Mouse (Mus musculus) CH12.LX (cell line): Measurements from ENCODE around the gene Trmt10a. TPM values are rescaled to one million over a fixed set of nuclear protein-coding genes. Genes with fewer than 3 reads are reported as not detected.
A peak's percentile ranks its signal among the peaks of the same experiment; 100 is the strongest.

Experiments used
- DNase-seq: peaks from one replicate; pipeline ENCODE4 v3.0.0-alpha.2; 2013; ENCODE audit errors: extremely low read depth
- H3K27ac ChIP-seq: 2 replicates; pipeline ENCODE4 v1.5.1; 2012; ENCODE audit warnings: low read depth, mild to moderate bottlenecking, control low read depth, moderate library complexity; ENCODE audit not compliant: insufficient read depth
- H3K27me3 ChIP-seq: replicated peaks from 2 replicates; pipeline ENCODE3; 2012; ENCODE audit warnings: inconsistent platforms
- H3K36me3 ChIP-seq, 2 experiments: replicated peaks in 1 of 2; 2 replicates each; pipeline versions ENCODE3 to v1.6.1; 2012; ENCODE audit warnings: inconsistent platforms in 1 of 2, low read length in 1 of 2, mild to moderate bottlenecking in 1 of 2, mixed read lengths in 1 of 2, moderate library complexity in 1 of 2; ENCODE audit not compliant: control insufficient read depth in 1 of 2, insufficient read depth in 1 of 2
- H3K4me1 ChIP-seq, 2 experiments: 2 replicates each; pipeline ENCODE4 v1.6.1; 2012; ENCODE audit warnings: inconsistent platforms in 1 of 2, moderate library complexity in 1 of 2; ENCODE audit not compliant: insufficient read depth in 2 of 2, control insufficient read depth in 1 of 2
- H3K4me2 ChIP-seq: 2 replicates; pipeline ENCODE4 v1.6.1; 2012; ENCODE audit warnings: low read depth, mild to moderate bottlenecking, control low read depth; ENCODE audit not compliant: poor library complexity, insufficient read depth, severe bottlenecking
- H3K4me3 ChIP-seq, 3 experiments: fragments of 150-350 bp in 1 of 3; sonication (generic) in 1 of 3; replicated peaks in 1 of 3; 2 replicates each; pipeline versions ENCODE3 to v1.5.1; 2011 to 2012; ENCODE audit warnings: low read depth in 2 of 3, low read length in 2 of 3, mild to moderate bottlenecking in 2 of 3, moderate library complexity in 2 of 3, control low read depth in 1 of 3, improper control_type of control experiment in 1 of 3, inconsistent platforms in 1 of 3, mixed read lengths in 1 of 3; ENCODE audit not compliant: poor library complexity in 1 of 3
- H3K79me2 ChIP-seq: replicated peaks from 2 replicates; pipeline ENCODE4 v1.6.1; 2012; ENCODE audit warnings: mild to moderate bottlenecking, moderate library complexity; ENCODE audit not compliant: control insufficient read depth, poor library complexity, insufficient read depth, severe bottlenecking; ENCODE audit errors: extremely low read depth
- H3K9ac ChIP-seq: 2 replicates; pipeline ENCODE4 v1.6.1; 2012; ENCODE audit warnings: low read depth, mild to moderate bottlenecking, control low read depth, moderate library complexity; ENCODE audit not compliant: insufficient read depth
- H3K9me3 ChIP-seq: replicated peaks from 2 replicates; pipeline ENCODE3; 2012; ENCODE audit warnings: low read length, inconsistent platforms, mixed read lengths
- BHLHE40 ChIP-seq: IDR thresholded peaks from 2 replicates; pipeline ENCODE4 v1.6.1; 2011; ENCODE audit warnings: mild to moderate bottlenecking, low read depth, low read length, improper control_type of control experiment
- CHD1 ChIP-seq: IDR thresholded peaks from 2 replicates; pipeline ENCODE4 v1.6.1; 2012; ENCODE audit warnings: low read depth, low read length, improper control_type of control experiment, inconsistent platforms
- CHD2 ChIP-seq: IDR thresholded peaks from 2 replicates; pipeline ENCODE4 v1.6.1; 2011; ENCODE audit warnings: low read length, improper control_type of control experiment
- CTCF ChIP-seq, 2 experiments: IDR thresholded peaks in 1 of 2; conservative IDR thresholded peaks in 1 of 2; 2 replicates each; pipeline ENCODE4 v1.5.1; 2011 to 2012; ENCODE audit warnings: low read depth in 2 of 2, low read length in 2 of 2, improper control_type of control experiment in 1 of 2, inconsistent platforms in 1 of 2, mild to moderate bottlenecking in 1 of 2, moderate library complexity in 1 of 2
- E2F4 ChIP-seq: IDR thresholded peaks from 2 replicates; pipeline ENCODE4 v1.6.1; 2011; ENCODE audit warnings: low read depth, low read length, improper control_type of control experiment; ENCODE audit not compliant: insufficient replicate concordance
- ELF1 ChIP-seq: IDR thresholded peaks from 2 replicates; pipeline ENCODE4 v1.6.1; 2014; ENCODE audit warnings: low read depth, mild to moderate bottlenecking, inconsistent platforms, low read length, improper control_type of control experiment
- EP300 ChIP-seq: IDR thresholded peaks from 2 replicates; pipeline ENCODE4 v1.6.1; 2011; ENCODE audit warnings: low read length, improper control_type of control experiment
- ETS1 ChIP-seq: conservative IDR thresholded peaks from 2 replicates; pipeline ENCODE4 v1.6.1; 2012; ENCODE audit warnings: low read depth, mild to moderate bottlenecking, inconsistent platforms, low read length, improper control_type of control experiment, moderate library complexity
- GABPA ChIP-seq: IDR thresholded peaks from 2 replicates; pipeline ENCODE4 v1.6.1; 2012; ENCODE audit warnings: low read depth, low read length, improper control_type of control experiment, inconsistent platforms; ENCODE audit not compliant: insufficient replicate concordance
- HCFC1 ChIP-seq: IDR thresholded peaks from 2 replicates; pipeline ENCODE4 v1.6.1; 2012; ENCODE audit warnings: low read depth, mild to moderate bottlenecking, inconsistent platforms, low read length, improper control_type of control experiment
- IRF4 ChIP-seq: IDR thresholded peaks from 2 replicates; pipeline ENCODE4 v1.6.1; 2014; ENCODE audit warnings: low read depth, mild to moderate bottlenecking, inconsistent platforms, low read length, improper control_type of control experiment
- JUN ChIP-seq: IDR thresholded peaks from 2 replicates; pipeline ENCODE4 v1.6.1; 2011; ENCODE audit warnings: low read depth, mild to moderate bottlenecking, low read length, improper control_type of control experiment, moderate library complexity; ENCODE audit not compliant: insufficient read depth
- JUND ChIP-seq: conservative IDR thresholded peaks from 2 replicates; pipeline ENCODE4 v1.6.1; 2011; ENCODE audit warnings: low read depth, low read length, improper control_type of control experiment
- KAT2A ChIP-seq: IDR thresholded peaks from 2 replicates; pipeline ENCODE4 v1.6.1; 2012; ENCODE audit warnings: low read length, improper control_type of control experiment, inconsistent platforms; ENCODE audit not compliant: insufficient replicate concordance
- MAFK ChIP-seq: IDR thresholded peaks from 2 replicates; pipeline ENCODE4 v1.6.1; 2011; ENCODE audit warnings: low read length, improper control_type of control experiment; ENCODE audit not compliant: insufficient replicate concordance
- MAX ChIP-seq: IDR thresholded peaks from 2 replicates; pipeline ENCODE4 v1.6.1; 2011; ENCODE audit warnings: low read length, improper control_type of control experiment
- MAZ ChIP-seq: IDR thresholded peaks from 2 replicates; pipeline ENCODE4 v1.6.1; 2012; ENCODE audit warnings: low read depth, mild to moderate bottlenecking, inconsistent platforms, low read length, improper control_type of control experiment, moderate library complexity
- MEF2A ChIP-seq: IDR thresholded peaks from 2 replicates; pipeline ENCODE4 v1.6.1; 2014; ENCODE audit warnings: low read depth, mild to moderate bottlenecking, inconsistent platforms, low read length, improper control_type of control experiment, borderline replicate concordance
- MXI1 ChIP-seq: IDR thresholded peaks from 2 replicates; pipeline ENCODE4 v1.6.1; 2011; ENCODE audit warnings: mild to moderate bottlenecking, low read depth, low read length, improper control_type of control experiment
- MYC ChIP-seq: IDR thresholded peaks from 2 replicates; pipeline ENCODE4 v1.6.1; 2011; ENCODE audit warnings: low read depth, mild to moderate bottlenecking, improper control_type of control experiment, low read length
- NELFE ChIP-seq: IDR thresholded peaks from 2 replicates; pipeline ENCODE4 v1.6.1; 2011; ENCODE audit warnings: low read depth, low read length, improper control_type of control experiment
- NRF1 ChIP-seq: IDR thresholded peaks from 2 replicates; pipeline ENCODE4 v1.6.1; 2014; ENCODE audit warnings: low read depth, mild to moderate bottlenecking, inconsistent platforms, low read length, improper control_type of control experiment, moderate library complexity
- POLR2A ChIP-seq: IDR thresholded peaks from 2 replicates; pipeline ENCODE4 v1.6.1; 2011; ENCODE audit warnings: low read depth, mild to moderate bottlenecking, improper control_type of control experiment, low read length
- POLR2AphosphoS2 ChIP-seq: IDR thresholded peaks from 2 replicates; pipeline ENCODE4 v1.6.1; 2011; ENCODE audit warnings: low read depth, low read length, improper control_type of control experiment
- RAD21 ChIP-seq: IDR thresholded peaks from 2 replicates; pipeline ENCODE4 v1.6.1; 2011; ENCODE audit warnings: low read depth, mild to moderate bottlenecking, low read length, improper control_type of control experiment, moderate library complexity
- RCOR1 ChIP-seq: conservative IDR thresholded peaks from 2 replicates; pipeline ENCODE4 v1.6.1; 2012; ENCODE audit warnings: low read depth, mild to moderate bottlenecking, inconsistent platforms, low read length, improper control_type of control experiment
- SIN3A ChIP-seq: IDR thresholded peaks from 2 replicates; pipeline ENCODE4 v1.6.1; 2012; ENCODE audit warnings: low read length, improper control_type of control experiment, inconsistent platforms
- SMC3 ChIP-seq: IDR thresholded peaks from 2 replicates; pipeline ENCODE4 v1.6.1; 2011; ENCODE audit warnings: low read depth, low read length, improper control_type of control experiment
- TBP ChIP-seq: conservative IDR thresholded peaks from 2 replicates; pipeline ENCODE4 v1.6.1; 2011; ENCODE audit warnings: low read depth, low read length, improper control_type of control experiment
- TCF12 ChIP-seq: IDR thresholded peaks from 2 replicates; pipeline ENCODE4 v1.6.1; 2014; ENCODE audit warnings: low read depth, mild to moderate bottlenecking, inconsistent platforms, low read length, improper control_type of control experiment
- UBTF ChIP-seq: IDR thresholded peaks from 2 replicates; pipeline ENCODE4 v1.6.1; 2012; ENCODE audit warnings: low read depth, mild to moderate bottlenecking, inconsistent platforms, low read length, improper control_type of control experiment, moderate library complexity
- USF1 ChIP-seq: IDR thresholded peaks from 2 replicates; pipeline ENCODE4 v1.6.1; 2014; ENCODE audit warnings: low read depth, mild to moderate bottlenecking, inconsistent platforms, low read length, improper control_type of control experiment
- USF2 ChIP-seq: conservative IDR thresholded peaks from 2 replicates; pipeline ENCODE4 v1.6.1; 2011; ENCODE audit warnings: low read depth, low read length, improper control_type of control experiment
- ZC3H11A ChIP-seq: IDR thresholded peaks from 2 replicates; pipeline ENCODE4 v1.6.1; 2012; ENCODE audit warnings: low read depth, mild to moderate bottlenecking, inconsistent platforms, low read length, improper control_type of control experiment
- ZKSCAN1 ChIP-seq: IDR thresholded peaks from 2 replicates; pipeline ENCODE4 v1.6.1; 2012; ENCODE audit warnings: low read depth, inconsistent platforms, low read length, improper control_type of control experiment, borderline replicate concordance
- ZMIZ1 ChIP-seq: IDR thresholded peaks from 2 replicates; pipeline ENCODE4 v1.6.1; 2012; ENCODE audit warnings: low read depth, mild to moderate bottlenecking, inconsistent platforms, low read length, improper control_type of control experiment
- ZNF384 ChIP-seq: IDR thresholded peaks from 2 replicates; pipeline ENCODE4 v1.6.1; 2012; ENCODE audit warnings: low read depth, low read length, improper control_type of control experiment, inconsistent platforms
- dilution Hi-C: fragments of 300-500 bp; cut with MboI; formaldehyde crosslinking; loops from 2 replicates; pipeline ENCODE4 v1.14.3; 2020; ENCODE audit warnings: low sequenced_read_pairs; ENCODE audit not compliant: extremely low pct_unique_long_range_greater_than_20kb, extremely low pct_ligation_motif_present
- in situ Hi-C: fragments of 300-500 bp; cut with MboI; formaldehyde crosslinking; loops from 3 replicates; pipeline ENCODE4 v1.14.3; 2019; ENCODE audit warnings: low sequenced_read_pairs, low pct_ligation_motif_present, low pct_unique_long_range_greater_than_20kb, mixed read lengths
- polyA plus RNA-seq: library from polyadenylated mRNA; unstranded; fragments of >175 nt; gene quantifications from 2 replicates; pipeline ENCODE4 v1.2.1, GENCODE M21; 2012; ENCODE audit warnings: low read depth; ENCODE audit not compliant: insufficient read length
- total RNA-seq, 2 experiments: library from RNA; depleted of rRNA; stranded (reverse); fragments of 300-350 nt in 1 of 2; fragments of >200 nt in 1 of 2; gene quantifications; 2 replicates each; pipeline ENCODE4 v1.2.3; 2012 to 2014

Trmt10a gene
- total RNA-seq (2012; rRNA removed) (38.0 and 43.9 TPM in 2 replicates), total RNA-seq (2014; rRNA removed) (31.6 and 33.1 TPM in 2 replicates), polyA plus RNA-seq (65.7 and 90.4 TPM in 2 replicates)

GRCm38 (mm10) chr3:138143315-138144059 is at the start of gene Trmt10a:
Trmt10a (plus strand) TSS chr3:138143448.
- peaks cover 13% of the 10 kb centered on the region for H3K79me2 ChIP-seq
- peak within 1 kb of the TSS; percentile 67 to 79 (median 79) for H3K4me3 ChIP-seq
- H3K9ac ChIP-seq: peak within 1 kb of the TSS; percentile 96
- peak within 1 kb of the TSS; percentile 98 for H3K4me2 ChIP-seq
- no peaks in the 10 kb centered on the region for H3K9me3 ChIP-seq
- no peaks in the 10 kb centered on the region for H3K27me3 ChIP-seq
- peaks cover 11 to 26% of the 10 kb centered on the region in 2 experiments for H3K36me3 ChIP-seq
- DNase-seq: peak; percentile 100
- peak within 1 kb of the TSS; percentile 97 for H3K27ac ChIP-seq
- dilution Hi-C loops: loop anchor here (25.0 kb wide), 1 partner anchor 356 kb away; no protein-coding TSS in a partner anchor
- H3K4me1 ChIP-seq: peaks cover 5 to 26% of the 10 kb centered on the region in 2 experiments
- in situ Hi-C loops: loop anchor here (10.0 kb wide), 1 partner anchor 279 kb away; the partner anchor contains the start of genes Dnajb14 and H2afz
- peak; percentile 3; the same call in 1 of the 2 replicates for TF ChIP-seq ZC3H11A
- peak; percentile 99 for TF ChIP-seq MAX
- peak; percentile 94 for TF ChIP-seq HCFC1
- peak; percentile 55 for TF ChIP-seq ETS1
- TF ChIP-seq JUND: peak; percentile 33; the same call in 1 of the 2 replicates
- TF ChIP-seq KAT2A: peak; percentile 97
- TF ChIP-seq TCF12: peak; percentile 94
- peak; percentile 98 for TF ChIP-seq NELFE
- peak; percentile 40; the same call in 1 of the 2 replicates for TF ChIP-seq JUN
- peak; percentile 91 for TF ChIP-seq SIN3A
- TF ChIP-seq ELF1: peak; percentile 95
- TF ChIP-seq USF2: peak; percentile 98
- peak; percentile 74; the same call in 1 of the 2 replicates for TF ChIP-seq E2F4
- peak; percentile 71 for TF ChIP-seq MAZ
- peak; percentile 99 for TF ChIP-seq ZMIZ1
- peak; percentile 99 for TF ChIP-seq POLR2A
- peak; percentile 79 for TF ChIP-seq MEF2A
- TF ChIP-seq UBTF: peak; percentile 79
- no peak; the same call in 1 of the 2 replicates for TF ChIP-seq ZKSCAN1
- peak; percentile 50; the same call in 1 of the 2 replicates for TF ChIP-seq ZNF384
- TF ChIP-seq SMC3: peak; percentile 45
- TF ChIP-seq TBP: peak; percentile 91
- peak; percentile 98 for TF ChIP-seq MXI1
- TF ChIP-seq MAFK: peak; percentile 35; the same call in 1 of the 2 replicates
- TF ChIP-seq EP300: no peak
- TF ChIP-seq USF1: peak; percentile 99
- TF ChIP-seq GABPA: peak; percentile 84; the same call in 1 of the 2 replicates
- peak; percentile 100 for TF ChIP-seq MYC
- TF ChIP-seq POLR2AphosphoS2: peak; percentile 98
- TF ChIP-seq BHLHE40: peak; percentile 99
- TF ChIP-seq RCOR1: peak; percentile 90; the same call in 1 of the 2 replicates
- no peak; the same call in 1 of the 2 replicates for TF ChIP-seq CHD1
- peak; percentile 23 for TF ChIP-seq RAD21
- peak; percentile 82 for TF ChIP-seq CHD2
- TF ChIP-seq CTCF (conservative IDR thresholded peaks at IDR 0.05 in 1 of 2, IDR thresholded peaks at IDR 0.05 in 1 of 2; ENCODE audit: low read depth in 2 of 2, low read length in 2 of 2): peak in 1 of 2 experiments; percentile 54; a peak in 2 of 4 replicates
- peak; percentile 78 for TF ChIP-seq NRF1
- peak; percentile 87 for TF ChIP-seq IRF4
